Mouse (Mus musculus): ENCODE measurements around the gene Pop5.
A peak's percentile ranks its signal among the peaks of the same experiment; 100 is the strongest.

The Pop5 gene

DNA sequence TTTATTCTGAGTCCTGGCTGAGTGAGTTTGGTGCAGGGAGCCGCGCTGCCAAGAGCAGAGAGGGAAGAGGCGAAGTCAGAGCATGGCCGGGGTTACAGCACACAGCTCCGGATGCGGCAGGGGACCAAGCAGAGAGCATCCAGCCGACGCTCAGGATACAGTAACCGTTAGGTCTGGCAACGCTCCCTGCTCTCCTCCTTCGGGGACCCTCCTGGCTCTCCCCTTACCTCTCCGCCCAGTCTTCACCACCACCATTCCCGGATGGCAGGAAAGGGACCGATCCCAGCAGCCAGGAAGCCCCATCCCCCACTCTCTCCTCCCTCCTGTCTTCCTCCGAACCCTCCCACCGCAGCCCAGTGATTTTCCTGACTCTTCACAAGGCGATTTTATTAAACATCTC, 20.8 kb upstream of the Pop5 start:
- DNase-seq (ENCODE audit: low read depth, low spot score): peak; percentile 91

DNA sequence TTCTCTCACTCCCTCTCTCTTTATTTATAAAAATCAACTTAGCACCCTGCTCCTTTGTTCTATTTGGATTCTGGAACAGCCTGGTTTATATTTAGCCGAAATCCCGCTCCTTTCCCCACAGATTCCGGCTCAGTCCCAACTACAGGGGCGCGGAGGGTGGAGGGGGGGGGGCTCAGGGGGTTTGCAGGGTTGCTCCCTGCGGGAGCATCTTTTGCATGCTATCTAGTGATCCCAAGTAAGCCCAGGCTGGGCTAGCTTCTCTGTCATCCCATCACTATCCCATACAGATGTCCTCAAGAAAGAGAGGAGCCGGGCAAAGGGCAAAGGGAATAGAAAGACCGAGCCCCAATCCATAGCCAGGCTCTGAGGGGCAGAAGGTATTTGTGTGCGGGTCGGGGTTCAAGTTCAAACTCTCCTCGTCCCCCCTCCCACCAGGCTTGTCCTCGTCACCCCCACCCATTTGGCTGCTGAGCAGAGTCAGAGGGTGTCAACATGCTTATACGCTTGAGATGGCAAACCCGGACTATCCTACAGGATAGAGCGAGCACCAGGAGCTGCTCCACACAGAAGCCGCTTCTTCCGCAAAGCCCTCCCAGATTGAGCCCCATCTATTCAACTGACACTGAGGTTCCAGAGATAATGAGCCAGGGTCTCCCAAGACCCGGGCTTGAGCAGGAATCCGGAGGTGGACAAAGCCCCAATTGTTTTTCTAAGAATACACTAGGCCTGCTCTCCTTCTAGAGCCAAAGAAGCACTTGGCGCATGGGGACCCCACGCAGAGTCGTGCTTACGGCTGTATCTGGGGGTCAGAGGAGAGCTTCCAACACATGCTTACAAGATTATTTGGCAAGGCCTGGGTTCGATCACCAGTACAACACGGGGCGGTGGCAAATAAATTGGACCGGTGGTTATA, 20.1 kb upstream of the Pop5 start:
- DNase-seq (ENCODE audit: low read depth, low spot score): no peak

DNA sequence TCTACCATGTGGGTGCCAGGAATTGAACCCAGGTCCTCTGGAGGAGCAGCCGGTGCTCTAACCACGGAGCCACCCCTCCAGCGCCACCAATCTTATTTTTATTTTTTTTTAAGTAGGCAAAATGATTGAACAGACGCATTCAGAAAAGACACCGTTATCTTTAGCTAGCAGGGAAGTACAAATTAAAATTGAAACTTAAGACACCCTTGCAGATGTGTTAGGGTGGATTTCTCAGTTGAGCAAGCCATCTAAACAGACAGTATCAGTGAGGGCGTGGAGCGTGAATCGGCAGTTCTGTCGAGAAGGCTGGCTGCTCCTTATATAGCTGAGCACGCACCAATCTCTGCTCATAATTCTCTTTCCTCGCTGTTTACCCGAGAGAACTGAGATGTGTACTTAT, 17.6 kb upstream of the Pop5 start:
- peak; percentile 86 for DNase-seq (ENCODE audit: low read depth, low spot score)

DNA sequence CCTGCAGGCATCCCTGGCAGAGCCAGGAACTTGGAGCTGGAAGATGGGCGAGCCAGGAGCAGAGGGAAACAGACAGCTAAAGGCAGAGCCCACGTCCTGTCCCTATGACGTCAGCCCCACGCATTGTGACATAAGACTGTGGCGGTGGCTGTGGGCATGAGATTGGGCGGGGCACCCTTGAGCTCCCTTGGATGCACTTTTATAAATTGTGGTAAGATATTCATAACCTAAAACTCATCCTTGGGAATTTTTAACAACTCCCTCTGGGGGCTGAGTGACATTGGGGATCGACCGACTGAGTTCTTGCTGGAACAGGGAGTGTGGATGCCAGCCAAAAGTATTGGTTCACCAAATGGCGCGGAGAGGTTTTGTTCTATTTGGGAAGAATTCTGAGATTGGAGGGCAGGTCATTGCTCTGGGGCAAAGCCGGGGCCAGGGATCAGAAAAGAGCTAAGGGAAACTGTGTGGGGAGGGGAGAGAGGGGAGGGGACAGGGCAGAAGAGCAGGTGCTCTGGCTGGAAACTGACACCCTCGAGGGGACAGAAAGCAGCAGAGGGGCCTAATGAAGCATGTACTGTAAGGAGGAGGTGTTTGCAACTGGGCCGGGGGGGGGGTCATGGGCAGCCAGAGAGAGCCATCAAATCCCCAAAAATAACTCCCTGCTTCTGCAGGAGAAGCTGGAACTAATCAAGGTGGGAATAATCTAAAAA, 14.6 kb upstream of the Pop5 start:
- peak; percentile 87 for DNase-seq (ENCODE audit: low read depth, low spot score)

DNA sequence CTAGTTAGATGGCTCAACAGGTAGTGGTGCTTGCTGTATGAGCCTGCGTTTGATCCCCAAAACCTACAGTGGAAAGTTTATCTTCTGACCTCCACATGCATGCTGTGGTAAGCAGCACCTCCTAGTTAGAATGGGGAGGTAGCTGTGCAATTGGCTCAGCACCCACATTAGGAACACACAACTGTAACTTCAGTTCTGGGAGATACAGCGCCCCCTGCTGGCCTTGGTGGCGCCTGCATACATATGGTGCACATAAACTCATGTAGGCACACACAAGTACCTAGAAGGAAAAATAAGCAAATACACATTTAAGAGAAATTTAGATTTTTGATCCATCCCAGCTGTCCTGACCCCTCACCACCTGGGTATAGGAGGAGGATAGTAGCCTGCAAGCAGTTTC, 13.2 kb upstream of the Pop5 start:
- no peak for DNase-seq (ENCODE audit: low read depth, low spot score)

DNA sequence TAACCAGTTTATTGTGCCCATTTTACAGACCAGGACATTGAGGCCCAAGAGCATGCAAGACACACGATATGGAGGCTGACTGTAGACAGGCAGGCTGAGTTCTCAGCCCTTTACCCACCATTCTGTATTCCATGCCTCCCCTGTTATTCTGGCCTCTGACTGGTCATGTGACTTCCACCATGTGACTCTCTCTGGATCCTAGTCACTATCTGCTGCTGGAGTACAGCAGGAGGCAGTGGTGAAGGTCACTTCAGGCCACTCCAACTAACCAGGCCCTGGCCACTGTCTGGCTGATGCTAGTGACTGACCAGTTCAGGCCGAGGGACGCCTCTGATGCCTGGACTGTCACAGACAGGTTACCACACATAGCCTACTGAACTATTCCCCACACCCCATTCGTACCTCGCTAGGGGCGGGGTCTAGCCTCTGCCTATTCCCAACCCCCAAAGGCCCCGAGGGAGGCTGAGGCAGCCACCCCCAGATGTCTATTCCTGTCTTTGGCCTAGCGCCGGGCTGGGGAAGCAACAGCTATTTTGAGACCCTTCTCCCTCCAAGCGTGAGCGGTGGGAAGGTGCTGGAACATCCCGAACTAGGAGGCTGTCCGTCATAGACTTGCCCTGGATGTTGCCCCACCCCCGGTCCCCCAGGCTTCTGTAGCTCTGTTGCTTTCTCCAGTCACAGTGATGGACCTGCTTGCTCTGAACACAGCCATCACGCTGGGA, 4.6 kb upstream of the Pop5 start:
- DNase-seq (ENCODE audit: low read depth, low spot score): peak; percentile 83

DNA sequence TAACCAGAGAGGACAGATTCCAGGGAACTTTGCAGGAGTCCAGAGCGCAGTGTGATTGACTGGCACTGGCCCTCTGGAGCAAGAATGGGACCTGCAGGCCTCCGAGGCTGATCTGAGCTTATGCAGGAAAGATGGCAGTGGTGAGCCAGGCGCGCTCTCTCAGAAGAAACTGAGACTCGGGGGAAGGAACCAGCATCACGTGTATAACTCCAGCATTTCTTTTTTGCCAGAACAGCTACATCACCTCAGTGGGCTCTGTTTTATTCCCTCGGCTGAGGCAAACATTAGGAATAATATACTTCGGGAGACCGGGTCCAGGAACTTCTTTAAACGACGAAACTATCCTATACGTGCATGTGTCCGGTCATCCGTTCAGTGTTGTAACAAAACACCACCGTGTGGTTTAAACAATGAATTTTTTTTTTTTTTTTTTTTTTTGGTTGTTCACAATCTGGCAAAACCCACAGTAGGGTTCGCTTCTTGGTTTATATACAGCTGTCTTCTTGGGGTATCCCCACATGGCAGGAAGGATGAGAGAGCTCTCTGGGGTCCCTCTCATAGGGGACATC, 4.0 kb upstream of the Pop5 start:
- DNase-seq (ENCODE audit: low read depth, low spot score): peak; percentile 68

DNA sequence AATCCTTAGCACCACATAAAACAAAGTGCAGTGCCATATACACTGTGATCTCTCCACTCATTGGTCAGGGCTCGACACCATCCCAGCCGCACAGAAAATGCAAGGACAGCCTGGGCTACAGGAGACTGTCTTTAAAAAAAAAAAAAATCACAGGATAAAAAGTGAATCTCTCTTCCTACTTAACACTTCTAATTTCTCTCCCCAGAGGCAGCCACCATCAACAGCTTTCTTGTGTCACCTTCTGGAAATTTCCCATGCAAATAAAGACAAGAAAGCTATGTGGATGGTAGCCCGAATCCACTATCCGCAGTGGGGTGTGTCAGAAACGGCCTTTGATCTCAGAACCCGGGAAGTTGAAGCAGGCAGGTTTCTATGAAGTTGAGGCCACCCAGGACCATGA, 3.1 kb upstream of the Pop5 start:
- DNase-seq (ENCODE audit: low read depth, low spot score): peak; percentile 63

DNA sequence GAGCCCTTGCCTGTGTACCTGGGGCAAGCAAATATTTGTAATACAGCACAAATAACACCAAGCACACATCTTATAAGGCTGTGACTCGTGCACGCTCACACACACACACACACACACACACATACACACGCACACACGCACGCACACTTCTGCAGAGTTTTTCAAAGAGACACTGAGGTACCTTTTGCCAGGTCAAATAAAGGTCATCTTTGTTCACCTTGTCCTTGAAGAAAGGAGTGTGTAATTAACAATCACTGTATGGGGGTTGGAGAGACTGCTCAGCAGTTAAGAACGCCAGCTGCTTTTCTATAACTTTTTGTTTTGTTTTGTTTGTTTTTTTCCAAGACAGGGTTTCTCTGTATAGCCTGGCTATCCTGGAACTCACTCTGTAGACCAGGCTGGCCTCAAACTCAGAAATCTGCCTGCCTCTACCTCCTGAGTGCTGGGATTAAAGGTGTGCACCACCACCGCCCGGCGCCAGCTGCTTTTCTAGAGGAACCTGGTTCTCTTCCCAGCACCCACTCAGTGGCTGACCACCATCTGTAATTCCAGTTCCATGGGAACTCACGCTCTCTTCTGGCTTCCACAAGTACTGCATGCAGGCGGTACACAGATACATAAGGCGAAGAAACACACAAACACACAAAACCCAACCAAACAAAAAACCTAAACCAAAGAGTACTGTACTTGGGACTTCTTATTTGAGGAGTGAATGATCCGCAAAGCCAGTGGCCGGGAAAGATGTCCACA, 2.4 kb upstream of the Pop5 start:
- no peak for DNase-seq (ENCODE audit: low read depth, low spot score)

DNA sequence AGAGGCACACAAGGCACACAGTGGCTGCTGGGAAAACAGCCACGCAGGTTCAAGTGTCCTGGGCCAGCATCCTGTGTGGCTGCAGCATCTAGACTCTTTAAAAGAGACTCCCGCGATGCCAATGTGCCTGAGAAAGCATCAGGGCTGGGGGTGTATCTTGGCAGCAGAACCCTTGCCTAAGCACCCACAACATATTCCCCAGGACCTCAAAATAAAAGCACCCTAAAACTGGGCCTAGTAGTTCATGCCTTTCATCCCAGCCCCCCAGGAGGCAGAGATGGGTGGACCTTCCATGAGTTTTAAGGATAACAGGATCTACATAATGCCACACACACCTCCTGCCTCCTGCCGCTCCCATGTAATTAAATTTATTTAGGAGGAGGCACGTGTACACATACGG, 1.1 kb upstream of the Pop5 start:
- DNase-seq (ENCODE audit: low read depth, low spot score): peak; percentile 82

DNA sequence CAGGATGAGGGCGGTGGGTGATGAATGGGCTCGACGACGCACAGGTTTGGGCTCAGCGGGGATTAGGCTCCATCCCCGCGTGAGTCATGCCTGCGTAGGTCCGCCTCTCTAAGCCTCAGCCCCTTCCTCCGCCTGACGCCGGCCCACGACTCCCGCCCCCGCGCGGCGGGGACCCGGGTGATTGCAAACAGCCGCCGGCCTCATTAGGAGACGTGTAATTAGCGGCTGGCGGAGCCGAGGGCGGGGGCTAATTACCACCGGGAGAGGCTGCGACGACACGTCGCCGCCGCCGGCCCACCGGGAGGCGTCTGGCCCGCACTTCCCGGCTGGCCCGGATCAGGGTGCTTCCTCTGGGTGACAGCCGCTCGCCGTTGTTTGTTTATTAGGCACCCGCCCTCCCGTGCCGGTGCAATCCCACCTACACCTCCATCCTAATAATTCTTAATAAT, 289 bp upstream of the Pop5 start:
- peak; percentile 90 for DNase-seq (ENCODE audit: low read depth, low spot score)

DNA sequence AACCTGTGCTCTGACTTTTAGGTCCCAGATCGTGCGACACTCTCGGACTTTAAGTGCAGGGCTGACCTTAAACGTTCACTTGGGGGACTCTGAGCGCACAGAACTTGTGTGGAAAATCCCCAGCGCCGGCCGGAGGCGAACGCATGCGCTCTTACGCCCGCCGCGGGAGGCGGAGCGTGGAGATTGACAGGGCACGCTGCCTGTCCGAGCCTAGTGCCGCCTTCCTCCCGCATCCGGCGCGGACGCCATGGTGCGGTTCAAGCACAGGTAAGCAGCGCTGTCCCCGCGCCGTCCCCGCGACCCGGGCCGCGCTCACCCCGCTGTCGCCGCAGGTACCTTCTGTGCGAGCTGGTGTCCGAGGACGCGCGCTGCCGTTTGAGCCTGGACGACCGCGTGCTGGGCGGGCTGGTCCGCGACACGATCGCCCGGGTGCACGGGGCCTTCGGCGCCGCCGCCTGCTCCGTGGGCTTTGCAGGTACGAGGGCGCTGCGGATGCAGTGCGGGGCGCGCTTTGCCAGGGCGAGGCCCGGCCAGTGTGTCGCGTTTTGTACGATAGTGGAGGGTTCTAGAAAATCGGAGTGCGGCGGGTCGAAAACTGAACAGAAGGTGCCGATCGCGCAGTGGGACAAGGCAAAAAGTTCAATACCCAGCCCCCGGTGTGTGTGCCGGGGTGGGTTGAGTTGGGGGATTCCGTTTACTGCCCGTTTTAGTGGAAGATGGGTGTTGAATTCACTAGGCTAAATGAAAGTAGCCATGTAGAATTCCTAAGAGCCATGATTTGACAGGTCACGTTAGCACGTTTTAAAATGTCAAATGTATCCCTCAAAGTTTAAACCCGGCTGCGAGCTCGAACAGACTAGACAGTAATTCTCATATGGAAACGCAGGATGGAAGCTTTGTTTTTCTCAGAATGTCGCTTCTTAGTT, 2.4 kb downstream of the Pop5 start:
- peak; percentile 97 for DNase-seq (ENCODE audit: low read depth, low spot score)

DNA sequence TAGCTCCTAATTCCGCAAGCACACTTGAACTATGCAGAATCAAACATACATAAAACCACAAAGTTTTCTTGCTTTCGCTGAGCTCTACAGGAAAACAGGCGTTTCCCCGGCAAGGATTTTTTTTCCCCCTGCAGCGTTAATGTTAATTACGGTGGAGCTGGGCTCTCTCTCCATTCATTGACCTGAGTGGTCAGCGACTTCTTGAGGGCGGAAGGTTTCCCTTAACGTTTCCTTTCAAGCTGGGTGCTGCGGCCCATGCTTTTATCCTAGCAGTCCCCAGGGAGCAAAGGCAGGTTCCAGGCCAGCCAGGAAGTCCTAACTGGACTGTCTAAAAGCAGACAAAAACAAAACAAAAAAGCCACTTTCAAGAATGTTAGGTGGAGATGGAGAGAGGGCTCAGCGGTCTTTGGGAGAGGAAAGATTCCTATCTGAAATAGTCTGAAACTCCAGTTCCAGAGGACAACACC, 3.1 kb downstream of the Pop5 start:
- DNase-seq (ENCODE audit: low read depth, low spot score): no peak

DNA sequence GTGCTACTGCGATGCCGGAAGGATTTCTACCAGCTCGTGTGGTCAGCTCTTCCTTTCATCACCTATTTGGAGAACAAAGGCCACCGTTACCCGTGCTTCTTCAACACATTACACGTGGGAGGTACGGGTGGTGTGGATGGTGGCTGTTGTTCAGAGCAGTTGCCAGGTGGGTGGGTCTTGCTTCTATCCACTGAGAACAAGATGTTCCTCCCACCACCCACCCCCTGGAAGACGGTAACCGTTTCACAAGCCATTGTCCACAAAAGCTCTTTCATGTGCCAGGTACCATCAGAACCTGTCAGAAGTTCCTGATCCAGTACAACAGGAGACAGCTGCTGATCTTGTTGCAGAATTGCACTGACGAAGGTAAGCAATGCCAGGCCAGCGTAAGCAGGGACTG, 4.6 kb downstream of the Pop5 start:
- peak; percentile 73 for DNase-seq (ENCODE audit: low read depth, low spot score)

DNA sequence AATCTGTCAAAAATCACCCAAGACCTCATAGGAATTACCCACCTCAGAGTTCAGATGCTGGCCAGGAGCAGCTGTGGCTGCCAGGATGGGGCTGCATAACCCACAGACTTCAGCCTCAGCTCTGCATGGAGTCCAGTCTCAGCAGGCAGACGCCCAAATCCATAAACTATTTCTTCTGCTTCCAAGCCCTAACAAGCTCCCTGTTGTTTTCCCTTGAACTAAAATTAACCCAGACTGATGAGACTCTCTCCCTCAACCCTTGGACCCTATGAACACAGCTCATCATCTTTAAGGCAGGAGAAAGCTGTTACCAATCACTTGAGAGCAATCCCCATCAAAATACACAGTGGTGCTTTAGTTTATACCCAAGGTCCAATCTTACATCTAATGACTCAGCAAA, 19.8 kb downstream of the Pop5 start:
- no peak for DNase-seq (ENCODE audit: low read depth, low spot score)

DNA sequence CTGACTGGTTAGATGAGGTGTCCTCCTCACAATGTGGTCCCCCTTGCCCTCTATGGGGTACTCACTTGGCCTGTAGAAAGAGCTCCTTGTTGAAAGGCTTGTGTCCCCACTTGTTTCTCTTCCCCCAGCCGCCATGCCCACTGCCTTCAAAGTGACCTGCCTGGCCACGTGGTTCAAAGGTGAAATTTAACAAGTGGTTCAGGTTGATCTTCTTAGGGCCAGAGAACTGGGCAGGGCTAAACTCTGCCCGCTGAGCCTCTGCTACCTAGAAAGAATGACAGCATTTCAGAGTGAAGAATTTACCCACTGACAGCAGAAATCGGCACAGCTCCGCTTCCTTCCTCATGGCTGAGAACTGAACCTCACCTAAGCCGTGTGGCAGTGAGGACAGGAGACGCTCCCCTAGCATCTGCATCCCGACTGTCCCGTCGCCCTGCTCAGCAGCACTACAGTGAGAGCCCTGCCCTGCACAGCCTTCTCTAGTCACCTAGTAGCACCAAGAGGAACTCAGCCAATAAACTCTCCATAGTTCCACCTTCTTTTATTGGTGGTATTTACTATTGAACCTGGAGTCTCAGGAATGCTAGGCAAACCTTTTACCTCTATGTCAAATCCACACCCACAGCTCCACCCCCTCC, 21.4 kb downstream of the Pop5 start:
- DNase-seq (ENCODE audit: low read depth, low spot score): no peak

DNA sequence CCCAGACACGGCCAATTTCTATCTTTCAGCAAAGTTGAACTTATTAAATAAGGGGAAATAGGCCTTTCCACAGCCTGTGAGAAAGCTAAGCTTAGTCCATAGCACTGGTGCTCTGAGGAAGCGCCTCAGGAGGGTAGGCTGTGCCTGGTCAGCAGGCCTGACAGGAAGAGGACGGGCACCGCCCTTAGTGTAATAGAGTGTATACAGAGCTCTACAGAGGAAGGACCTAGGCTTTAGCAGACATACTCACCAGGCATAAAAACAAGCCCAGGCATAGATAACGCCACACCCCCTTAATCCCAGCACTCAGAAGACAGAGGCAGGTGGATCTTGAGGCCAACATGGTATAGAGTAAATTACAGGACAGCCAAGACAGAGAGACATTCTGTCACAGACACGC, 24.7 kb downstream of the Pop5 start:
- DNase-seq (ENCODE audit: low read depth, low spot score): no peak

DNA sequence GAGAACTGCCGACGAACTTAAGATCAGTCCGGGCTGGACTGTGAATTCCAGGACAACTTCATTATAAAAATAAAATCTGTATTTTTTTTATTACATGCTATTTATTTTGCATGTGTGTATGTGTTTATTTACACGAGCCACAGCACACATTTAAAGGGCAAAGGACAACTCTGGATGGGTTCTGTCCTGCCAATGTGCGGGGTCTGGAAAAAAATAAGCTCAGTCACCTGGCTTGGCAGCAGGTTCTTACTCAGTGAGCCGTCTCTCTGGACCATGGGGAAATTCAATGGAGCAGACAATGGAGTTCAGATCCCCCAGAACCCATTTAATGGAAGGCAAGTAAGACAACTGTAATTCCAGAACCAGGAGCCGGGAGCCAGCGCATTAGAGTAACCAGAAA, 25.5 kb downstream of the Pop5 start:
- no peak for DNase-seq (ENCODE audit: low read depth, low spot score)

DNA sequence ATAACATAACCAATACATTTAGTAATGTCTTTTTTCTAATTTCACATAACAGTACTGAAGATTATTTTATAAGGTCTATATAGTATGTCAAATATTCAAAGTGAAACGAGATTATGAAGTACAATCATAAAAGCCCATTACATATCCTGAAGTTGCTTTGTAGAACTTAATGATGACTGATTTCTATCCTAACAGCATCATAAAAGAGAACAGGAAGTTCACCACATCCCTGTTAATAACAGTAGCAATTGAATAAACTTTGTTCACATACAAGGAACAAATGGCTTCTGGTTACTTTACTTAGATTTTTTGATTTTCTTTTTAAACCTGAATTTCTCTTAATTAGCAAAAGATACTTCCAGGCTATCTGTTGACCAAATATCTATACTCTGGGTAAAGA, 26.2 kb downstream of the Pop5 start:
- no peak for DNase-seq (ENCODE audit: low read depth, low spot score)

Data from brain, adult 2 months (tissue).